Mouse (Mus musculus) urinary bladder, postnatal 10 days (tissue): ENCODE data around the gene Gpc6.

Experiments used
- DNase-seq: peaks from one replicate; pipeline ENCODE4 v3.0.0; 2022; ENCODE audit warnings: low spot score

Gene Gpc6

DNA sequence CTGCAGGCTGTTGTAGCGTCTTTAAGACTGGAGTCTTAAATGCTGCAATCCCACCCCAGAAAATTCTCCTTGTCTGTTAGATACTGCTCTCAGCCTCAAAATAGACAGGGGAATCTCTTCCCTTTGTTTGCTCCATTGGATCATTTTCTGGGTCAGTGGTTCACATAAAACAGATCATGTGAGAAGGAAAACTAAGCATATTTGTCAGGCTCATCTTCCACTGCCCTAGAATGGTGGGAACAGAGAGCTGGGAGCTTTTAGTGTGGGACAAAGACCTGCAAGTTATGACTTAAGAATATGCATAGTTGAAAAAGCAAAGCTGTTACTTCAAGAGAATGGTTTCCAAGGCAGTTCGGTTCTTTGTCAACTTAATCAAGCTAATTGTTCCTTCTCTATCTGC is 136.4 kb downstream of the Gpc6 start:
- DNase-seq = no peak

DNA sequence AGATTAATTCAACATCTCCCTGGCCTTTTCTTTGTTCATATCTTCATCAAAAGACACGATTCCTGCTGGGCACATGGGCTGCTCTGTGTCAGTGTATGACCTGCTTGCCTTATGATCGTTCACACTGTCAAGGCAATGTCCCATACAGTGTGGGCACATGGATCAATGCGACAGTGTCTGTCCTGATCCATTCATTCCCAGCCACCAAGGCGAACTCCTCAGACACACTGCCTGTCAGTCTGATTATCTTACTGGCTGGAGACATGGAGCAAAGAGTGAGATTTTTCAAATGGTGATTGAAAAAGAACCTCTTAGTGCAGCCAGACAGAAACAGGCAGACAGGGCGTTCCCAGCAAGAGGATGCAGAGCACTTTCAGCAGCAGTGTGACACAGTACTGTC is 143.1 kb downstream of the Gpc6 start:
- no peak for DNase-seq

DNA sequence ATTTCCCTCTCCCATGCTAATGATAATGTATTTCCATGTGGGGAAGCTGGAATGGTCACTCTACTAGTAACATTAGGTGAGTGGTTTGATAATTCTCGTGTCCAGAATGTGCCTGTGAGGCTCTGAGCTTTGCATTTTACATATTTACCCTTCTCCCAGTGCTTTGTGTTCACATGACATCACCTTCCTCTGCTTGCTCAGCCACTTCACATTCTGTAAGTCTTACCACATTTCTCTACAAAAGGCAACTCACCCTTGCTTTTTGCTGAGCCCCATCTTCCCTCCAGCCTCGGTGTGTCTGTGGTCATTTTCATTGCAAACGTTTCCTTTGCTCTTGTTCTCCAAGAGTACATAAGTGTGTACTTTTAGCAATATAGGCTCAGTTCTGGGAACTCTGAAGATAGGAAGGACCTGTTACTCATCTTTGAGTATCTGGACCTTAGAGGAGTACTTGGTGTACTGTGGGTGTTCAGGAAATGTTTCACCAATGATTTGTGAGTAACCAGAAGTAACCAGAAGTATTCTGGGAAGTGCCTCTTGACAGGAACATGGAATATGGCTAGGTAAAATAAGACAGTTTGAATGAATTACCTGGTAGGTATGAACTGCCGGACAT is 145.5 kb downstream of the Gpc6 start:
- DNase-seq = no peak

DNA sequence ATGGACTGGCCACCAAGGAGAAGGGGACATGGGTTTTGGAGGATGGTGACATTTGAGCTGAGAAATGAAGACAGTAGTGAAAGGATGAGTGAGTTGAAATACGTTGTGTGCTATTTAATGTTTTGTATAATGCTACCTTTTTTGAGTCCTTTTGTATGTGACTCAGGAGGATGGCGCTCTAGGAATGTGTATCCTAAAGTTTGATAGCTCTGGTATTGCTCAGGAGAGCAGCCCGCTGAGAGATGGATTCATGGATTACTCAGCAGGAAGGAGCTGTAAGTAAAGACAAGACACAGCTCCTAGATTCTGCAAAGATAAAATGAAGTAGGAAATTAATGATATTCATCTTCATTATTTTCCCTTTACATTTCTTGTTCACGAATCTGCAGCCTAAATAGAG is 168.5 kb downstream of the Gpc6 start:
- DNase-seq = no peak

DNA sequence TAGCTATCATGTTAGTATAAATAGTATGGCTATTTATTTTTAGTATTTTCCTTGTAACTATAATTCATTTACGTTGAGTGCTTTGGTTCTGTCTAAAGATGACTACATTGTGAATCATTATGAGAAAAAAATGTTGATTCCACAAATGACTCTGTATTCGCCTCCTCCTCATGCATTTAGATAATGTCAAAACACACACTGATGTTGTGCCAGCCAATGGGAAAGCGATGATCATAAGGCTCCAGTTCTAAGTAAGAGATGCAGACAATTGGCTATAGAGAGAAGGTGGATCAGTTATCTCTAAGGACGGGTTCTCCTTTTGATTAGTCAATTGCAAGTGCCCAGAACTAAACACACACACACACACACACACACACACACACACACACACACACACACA is 181.8 kb downstream of the Gpc6 start:
- no peak for DNase-seq

DNA sequence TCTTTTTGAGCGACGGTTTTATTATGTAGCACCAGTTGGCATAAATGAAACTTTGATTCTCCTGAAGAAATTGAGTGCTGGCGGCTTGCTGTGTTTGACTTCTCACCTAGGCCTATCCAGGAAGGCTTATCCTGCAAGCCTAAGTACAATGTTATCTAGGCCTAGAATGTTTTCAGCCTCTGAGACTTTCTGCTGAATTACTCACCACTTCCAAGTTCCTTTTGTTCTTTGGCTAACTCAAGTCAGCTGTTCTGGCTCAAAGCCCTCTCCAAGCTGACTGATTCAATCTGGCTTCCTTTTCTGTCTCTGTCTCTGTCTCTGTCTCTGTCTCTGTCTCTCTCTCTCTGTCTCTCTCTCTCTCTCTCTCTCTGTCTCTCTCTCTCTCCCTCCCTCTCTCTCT is 188.0 kb downstream of the Gpc6 start:
- DNase-seq = no peak

DNA sequence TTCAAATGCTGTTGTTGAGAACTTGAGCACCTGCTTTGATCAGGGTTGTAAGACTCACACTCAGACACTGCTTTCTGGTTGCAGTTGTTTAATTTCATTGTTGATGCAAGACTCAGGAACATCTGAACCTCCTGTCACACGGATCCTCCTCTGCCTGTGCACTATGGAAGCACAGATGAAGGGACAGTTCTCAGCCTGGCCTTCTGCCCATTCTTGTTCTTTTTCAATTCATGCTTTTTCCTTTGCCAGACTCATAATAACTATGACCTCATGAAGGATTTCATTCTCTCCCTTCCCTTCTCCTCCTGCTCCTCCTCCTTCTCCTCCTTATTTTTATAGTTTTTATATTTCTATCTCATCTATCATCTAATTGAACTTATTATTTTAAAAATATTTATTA is 196.9 kb downstream of the Gpc6 start:
- no peak for DNase-seq

DNA sequence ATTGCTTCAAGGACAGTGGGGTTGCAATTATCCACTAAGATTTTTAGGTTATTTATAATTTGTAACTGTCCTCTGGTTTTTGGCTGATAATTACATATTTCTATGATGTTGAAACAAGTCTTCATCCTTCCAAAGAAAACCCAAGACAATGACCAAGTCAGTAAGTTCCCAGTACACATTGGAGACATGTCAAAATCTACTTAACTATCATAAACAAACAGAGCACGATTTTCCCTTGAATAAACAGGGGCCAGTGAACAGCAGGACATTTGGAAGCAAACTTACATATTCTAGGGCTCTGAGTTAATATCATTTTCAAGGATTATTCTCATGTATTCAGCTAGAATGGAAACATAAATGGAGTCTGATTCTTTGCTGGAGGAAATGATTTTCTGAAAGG is 205.2 kb downstream of the Gpc6 start:
- no peak for DNase-seq

DNA sequence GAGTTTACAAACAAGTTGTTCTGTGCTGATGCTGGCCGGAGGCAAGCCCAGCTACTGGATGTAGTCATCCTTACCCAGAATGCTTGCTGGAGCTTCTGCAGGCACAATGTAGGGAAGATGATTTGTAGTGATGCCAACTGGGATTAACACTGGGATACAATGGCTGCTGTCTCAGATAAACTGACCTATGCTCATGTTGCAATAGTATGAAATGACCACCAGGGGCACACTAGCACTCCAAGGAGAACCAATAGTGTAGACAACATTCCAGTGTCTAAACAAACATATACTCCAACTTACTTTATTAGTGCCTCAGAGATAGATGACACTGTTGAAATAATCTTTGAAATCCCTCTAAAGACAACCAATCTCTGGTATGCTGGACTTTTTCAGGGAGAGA is 206.2 kb downstream of the Gpc6 start:
- no peak for DNase-seq

DNA sequence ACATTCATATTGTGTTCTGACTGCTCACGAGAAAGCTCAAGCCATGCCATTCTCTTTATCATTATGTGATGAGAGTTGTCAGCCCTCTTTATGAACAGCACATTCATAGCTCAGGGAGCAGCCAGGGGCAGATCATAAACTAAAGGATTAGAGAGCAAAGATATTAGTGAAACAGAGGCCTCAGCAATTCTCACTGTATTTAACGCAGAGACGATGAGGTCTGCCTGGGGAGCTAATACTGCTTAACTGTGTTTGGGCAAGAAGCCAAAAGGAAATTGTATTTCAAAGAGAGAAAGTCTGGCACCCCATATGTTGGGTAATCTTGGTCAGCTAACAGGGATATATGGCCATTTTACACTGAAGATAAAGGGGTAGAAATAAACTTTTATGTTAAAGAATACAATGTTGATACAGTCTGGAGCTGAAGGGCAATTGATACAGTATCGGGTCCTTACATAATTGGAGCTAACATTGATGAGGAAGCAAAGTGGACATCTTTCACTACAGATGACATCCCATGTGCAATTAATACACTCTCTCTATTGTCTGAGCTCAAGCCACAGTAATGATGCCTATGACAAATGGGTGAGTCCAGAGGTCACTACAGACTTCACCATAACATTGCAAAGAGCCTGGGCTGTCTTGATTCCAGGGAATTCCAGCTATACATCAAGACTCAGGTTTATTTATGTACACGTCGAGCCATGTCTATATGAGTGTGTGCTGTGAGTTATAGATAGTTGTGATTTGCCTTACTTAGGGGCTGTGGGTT is 216.1 kb downstream of the Gpc6 start:
- DNase-seq = no peak

DNA sequence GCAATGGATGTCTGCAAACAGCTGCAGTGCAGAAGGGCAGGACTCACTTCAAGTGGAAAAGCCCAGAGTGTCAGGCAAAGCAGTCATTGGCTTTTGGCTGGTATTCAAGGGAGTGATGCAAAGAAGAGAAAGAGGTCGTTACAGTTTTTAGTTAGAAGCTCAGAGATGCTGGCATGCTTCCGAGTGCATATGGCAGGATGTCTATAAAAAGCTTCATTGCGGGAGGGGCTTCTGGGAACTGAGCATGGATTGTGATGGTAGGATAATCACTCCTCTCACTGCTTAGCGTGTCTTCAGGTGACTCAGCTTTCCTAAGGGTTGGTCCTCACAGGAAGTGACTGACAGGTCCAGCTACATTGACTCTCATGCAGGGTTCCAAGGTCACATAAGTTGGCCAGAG is 221.0 kb downstream of the Gpc6 start:
- DNase-seq = no peak

DNA sequence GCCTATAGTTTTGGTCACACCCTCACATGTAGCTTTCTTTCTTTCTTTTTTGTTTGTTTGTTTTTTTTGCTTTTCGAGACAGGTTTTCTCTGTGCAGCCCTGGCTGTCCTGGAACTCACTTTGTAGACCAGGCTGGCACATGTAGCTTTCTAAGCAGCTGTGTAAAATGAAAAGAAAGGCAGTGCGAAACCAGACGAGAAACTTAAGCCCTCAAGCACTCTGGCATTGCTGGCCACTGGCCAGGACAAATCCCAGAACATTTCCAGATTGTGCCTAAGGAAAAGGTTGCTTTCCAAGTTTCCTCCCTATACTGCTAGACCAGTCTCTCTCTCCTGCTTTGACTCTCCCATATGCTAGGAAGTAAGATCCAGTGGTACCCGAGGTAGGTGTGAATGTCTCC is 221.6 kb downstream of the Gpc6 start:
- no peak for DNase-seq

DNA sequence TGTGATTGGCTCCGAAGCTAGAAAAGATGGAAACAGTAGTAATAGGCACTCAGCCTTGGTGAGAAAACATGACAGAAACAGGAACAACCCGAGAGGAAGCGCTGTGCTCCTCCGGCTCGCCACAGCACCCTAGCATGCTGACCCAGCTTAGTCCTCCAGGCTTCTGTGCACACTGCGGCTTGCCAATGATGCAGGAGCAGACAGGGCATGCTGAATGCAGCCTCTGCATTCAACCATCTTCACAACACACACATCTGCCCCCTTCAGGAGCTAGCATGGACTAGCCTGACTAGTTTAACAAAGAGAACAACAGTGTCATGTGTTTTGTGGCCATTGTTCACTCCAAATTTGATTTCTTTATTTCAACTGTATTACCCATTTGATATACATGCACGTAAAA is 226.5 kb downstream of the Gpc6 start:
- no peak for DNase-seq

DNA sequence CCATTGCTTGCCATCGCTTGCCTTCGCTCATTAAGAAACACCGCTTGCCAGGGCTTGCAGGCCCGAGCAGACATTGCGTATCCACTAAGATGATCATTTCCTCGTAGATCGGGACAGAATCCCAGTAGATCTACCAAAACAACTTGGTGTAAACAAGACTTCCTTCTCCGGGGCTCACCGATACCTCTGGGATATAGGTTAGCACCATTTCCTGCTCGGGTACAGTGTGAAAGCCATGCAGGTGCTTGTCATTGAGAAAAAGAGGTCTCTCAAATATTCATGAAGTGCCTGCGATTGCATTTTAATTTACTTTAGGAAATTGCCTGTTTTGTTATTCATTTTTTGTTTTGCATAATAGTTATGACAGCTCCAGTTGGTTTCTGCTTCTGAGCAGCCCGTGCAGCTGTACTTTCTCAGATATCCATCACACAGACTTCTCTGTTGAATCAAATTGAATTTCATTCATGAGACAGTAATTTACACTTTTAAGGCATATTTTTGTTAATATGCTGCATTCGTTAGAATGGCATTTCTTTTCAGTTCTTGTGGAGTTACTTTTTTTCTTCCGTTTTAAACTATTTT is 230.9 kb downstream of the Gpc6 start:
- no peak for DNase-seq

DNA sequence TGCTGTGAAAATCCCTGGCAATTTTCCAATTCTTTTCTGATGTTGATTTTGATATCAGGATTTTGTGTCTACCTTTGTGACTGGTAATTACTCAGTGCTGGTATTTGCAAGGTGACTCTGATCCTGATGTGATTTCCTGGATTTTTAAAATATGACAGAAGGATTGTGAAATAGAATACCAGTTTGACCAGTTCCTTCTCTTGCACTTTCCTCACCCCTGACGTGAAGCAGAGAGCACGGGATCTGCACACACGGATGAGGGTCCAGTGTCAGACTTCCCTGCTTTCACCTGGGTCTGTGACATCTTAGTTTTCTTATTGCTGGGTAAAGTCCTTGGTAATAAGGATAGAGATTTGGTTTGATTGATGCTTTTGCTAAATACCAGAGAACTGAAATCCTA is 232.3 kb downstream of the Gpc6 start:
- no peak for DNase-seq

DNA sequence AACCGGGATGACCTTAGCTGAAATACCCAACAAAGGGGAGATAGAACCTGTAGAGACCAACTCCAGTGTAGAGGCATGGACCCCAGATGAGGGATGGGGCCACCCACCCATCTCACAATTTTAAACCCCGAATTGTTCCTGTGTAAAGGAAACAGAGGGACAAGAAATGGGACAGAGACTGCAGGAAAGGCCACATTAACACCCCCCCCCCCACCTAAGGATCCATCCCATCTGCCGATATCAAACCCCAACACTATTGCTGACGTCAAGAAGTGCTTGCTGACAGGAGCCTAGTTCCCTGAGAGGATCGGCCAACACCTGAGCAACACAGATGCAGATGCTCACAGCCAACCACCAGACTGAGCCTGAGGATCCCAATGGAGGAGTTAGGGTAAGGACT is 241.2 kb downstream of the Gpc6 start:
- DNase-seq = no peak

DNA sequence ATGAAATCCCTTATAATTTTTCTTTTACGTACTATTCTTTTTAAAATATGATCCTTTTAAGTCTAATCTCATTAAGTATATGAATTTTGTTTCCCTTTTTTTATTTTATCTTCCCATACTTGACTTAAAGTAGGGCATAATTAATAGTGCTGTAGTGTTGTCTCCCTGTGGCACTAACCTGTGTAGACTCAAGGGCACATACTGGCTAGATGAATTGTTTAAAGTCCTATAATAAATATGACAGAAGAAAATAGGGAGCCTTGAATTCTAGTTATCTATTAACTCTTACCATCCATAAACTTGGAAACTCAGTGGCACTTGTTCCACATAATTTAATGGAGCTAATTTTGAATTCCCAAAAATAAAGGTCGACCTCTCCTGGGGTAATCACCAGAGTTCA is 268.2 kb downstream of the Gpc6 start:
- DNase-seq = no peak

DNA sequence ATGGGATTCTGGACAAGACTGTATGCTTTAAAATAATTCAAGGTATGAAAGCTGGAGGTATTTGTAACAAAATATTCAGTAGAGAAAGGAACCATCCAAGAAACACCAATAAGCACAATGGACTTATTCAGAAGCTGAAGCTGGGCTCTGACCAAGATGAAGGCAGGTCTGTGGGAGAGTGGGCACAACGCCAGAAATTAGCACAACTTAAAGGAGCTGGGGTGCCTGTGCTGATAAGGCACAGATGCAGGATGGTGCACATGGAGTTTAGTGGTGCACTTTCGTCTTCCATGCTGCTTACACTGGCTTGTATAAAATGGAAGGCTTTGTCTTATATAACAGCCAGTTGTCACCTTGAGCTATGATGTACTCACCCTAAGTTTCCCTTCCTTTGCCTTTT is 276.9 kb downstream of the Gpc6 start:
- DNase-seq = no peak

DNA sequence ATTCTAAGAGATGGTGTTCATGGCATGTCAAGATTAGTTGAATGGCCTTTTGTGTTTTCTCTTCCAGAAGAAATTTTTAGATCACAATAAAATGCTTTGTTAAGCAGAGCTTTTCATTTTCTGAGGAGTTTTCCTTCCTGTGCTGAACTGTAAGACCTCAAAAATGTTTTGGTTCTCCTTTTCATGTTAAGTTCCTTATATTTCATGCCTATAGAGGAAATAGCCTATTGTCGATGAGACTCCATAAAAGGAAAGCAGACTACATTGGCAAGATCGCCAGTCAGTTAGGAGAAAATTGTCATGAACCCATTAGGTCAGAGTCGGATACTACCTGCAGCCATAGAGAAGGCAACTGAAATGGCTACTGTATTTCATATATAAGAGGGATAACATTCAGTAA is 278.8 kb downstream of the Gpc6 start:
- DNase-seq = no peak

DNA sequence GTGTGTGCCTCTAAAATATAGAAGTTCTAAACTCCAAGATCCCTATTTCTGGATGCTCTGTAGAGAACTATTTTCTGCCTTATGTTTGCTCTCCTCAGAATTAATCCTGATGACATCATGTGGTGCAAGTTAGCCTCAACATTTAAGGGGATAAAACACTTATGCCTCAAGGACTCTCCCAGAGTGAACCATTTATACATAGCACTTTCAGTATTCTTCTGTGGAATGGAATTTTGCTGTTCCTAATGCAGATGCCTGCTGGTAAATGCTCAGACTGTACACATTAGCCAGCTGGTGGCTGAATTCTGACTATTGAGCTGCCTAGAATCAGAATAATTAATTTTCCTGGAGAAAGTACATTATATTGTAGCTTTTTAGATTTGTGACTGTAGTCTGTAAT is 289.3 kb downstream of the Gpc6 start:
- no peak for DNase-seq

DNA sequence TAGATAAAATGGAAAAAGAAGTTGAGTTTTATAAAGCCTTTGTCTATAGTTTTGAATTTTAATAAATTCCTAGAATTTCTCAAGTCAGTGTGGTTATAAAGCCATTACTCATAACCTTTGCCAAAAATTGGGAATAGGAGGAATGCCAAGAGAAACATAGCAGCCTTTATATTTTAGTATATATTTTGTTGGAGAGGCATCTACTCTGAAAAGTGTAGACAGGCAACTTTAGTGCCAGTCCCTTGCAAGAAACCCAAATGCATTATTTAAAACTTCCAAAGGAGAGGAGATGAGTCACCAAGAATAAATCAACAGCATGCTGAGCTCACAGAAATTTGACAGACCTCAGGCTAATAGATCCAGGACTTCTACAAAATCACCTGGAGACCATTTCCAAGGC is 301.8 kb downstream of the Gpc6 start:
- DNase-seq = no peak

DNA sequence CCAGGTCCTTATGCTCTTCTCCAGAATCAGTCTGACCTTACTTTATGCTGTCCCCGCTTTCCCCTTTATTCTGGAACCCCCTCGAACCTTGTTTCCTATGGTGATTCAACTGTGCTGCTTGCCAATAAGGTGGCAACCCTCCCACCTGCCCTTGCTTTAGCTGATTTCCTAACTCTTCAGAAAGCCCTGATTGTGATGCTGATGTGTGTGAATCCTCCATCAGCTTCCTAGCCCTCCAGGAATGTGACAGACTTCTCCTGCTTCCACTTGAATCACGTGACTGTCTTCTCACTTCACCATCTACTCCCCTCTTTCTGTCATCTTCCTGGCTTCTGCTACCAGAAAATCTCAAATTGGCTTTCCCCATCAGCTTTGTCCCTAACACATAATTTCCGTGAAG is 305.4 kb downstream of the Gpc6 start:
- no peak for DNase-seq

DNA sequence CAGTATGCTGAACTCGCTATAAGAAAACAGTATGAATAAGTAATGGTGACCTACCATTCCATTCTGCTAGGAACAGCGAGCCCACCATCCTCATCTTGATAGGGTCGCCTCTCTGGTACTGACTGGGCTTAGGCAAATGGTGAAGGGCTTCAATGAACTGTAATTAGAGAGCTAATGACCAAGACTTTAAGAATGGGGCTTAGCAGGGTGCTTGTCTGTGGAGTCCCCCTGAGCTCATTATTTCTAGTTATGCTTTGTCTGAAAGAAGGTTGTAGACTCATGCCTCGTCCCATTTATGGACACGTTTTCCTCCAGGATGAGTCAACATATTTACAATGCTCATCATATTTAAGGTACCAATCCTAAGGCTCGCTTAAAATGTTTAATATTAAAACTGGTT is 313.1 kb downstream of the Gpc6 start:
- DNase-seq = no peak
